Mouse (Mus musculus): ENCODE data around the gene Ccdc153.

DNA sequence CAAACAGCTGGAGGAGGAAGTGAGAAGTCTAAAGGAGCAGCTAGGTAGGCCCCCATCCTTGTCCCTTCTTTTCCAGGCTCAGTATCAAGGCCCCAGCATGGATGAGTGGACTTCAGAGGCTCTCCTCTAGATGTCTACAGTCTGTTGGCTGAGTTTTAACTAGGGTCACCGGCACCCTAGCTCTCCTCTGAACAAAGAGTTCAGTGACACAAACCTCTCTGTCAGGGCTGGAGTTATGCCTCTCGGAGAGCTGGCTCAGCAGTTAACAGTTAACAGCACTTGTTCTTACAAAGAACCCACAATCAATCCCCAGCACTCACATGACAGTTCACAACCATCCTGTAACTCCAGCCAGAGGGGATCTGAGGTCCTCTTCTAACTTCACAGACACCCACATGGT lies 3.1 kb downstream of the Ccdc153 start:
- TF ChIP-seq POLR2A (IDR thresholded peaks at IDR 0.05; ENCODE audit: borderline replicate concordance, low read depth, low read length) = no peak
- no peak for TF ChIP-seq CTCF (IDR thresholded peaks at IDR 0.05; ENCODE audit: low read depth, low read length)

Measured in bone marrow macrophage, adult 2 months (primary cell).